Mouse (Mus musculus) left cerebral cortex, adult 2 months (tissue): ENCODE results near the gene Cacna1c. TPM values are rescaled to one million over a fixed set of nuclear protein-coding genes. Genes with fewer than 3 reads are reported as not detected.

Experiments
- DNase-seq, 2 experiments: peaks; one replicate each; pipeline ENCODE4 v3.0.0; 2021 to 2022; ENCODE audit warnings: low spot score in 2 of 2, mixed read lengths in 1 of 2; ENCODE audit errors: extremely low spot score in 1 of 2
- H3K27ac ChIP-seq: fragments of 200-600 bp; 2 replicates; pipeline ENCODE4 v1.8.1; 2022
- H3K4me3 ChIP-seq: fragments of 200-600 bp; 2 replicates; pipeline ENCODE4 v1.8.1; 2022
- CTCF ChIP-seq: fragments of 200-600 bp; IDR thresholded peaks from 2 replicates; pipeline ENCODE4 v1.8.1; 2022; ENCODE audit warnings: antibody characterized with exemption, mild to moderate bottlenecking, moderate library complexity
- intact Hi-C: fragments of 180-260 bp; cut with DNase I; formaldehyde crosslinking; loops from one replicate; pipeline ENCODE4 v1.15.1; 2025
- total RNA-seq, 2 experiments: library from RNA; stranded (reverse); gene quantifications; 2 replicates each; pipeline ENCODE4 v1.2.3; 2021

The Cacna1c gene
- total RNA-seq, 2 experiments from 2014 or later: 69.1 to 73.9 TPM

- no peak for DNase-seq
- intact Hi-C loops: no loop called here
- no peak for TF ChIP-seq CTCF
- Histone ChIP-seq H3K4me3 (no peak overlapping the region), H3K27ac (no peak overlapping the region)
These were observed 408.3 kb downstream of the Cacna1c start for GRCm38 (mm10) chr6:118787933-118788332.

DNA sequence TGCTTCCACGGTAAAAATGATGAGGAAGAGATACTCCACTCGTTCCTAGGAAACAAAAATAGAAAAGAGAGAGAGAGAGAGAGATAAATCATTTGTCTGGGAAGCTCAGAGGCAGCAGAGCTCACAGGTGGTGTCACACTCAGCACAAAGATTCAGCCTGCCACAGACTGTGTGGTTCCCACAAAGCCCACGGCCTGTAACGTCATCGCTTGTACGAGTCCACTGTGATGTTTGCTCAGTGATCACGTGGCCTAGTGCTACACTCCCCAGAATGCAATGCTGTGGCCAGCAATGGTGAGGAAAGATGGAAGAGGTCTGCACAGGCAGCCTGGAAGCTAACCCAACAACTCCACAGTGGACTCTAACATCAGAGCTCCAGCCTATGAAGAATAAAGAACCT lies 415.9 kb downstream of the Cacna1c start:
- no peak for DNase-seq
- TF ChIP-seq CTCF: no peak
- Histone ChIP-seq H3K27ac (no peak overlapping the region), H3K4me3 (no peak overlapping the region)
- intact Hi-C loops: no loop called here

DNA sequence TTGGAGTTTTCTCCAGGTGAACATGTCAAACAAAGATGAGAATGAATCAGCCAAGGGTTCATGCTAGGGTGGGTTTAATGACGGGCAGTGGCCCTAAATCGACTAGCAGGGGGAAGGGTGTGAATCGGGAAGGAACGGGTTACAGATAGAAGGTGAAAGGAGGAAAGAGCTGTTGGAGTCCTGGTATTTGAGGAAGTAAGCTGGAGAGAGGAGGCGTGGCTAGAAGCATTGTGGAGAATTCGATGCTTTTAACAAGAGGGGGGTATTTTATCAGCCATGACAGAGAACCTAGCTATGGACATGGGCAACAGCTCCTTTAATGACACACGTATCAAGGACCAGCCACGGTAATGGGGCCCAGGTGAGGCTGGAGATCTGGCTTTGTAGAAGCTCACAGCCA lies 417.0 kb downstream of the Cacna1c start:
- no peak for TF ChIP-seq CTCF
- DNase-seq: no peak
- no peak overlapping the region for H3K4me3 ChIP-seq
- intact Hi-C loops: no loop called here
- H3K27ac ChIP-seq: no peak overlapping the region

- intact Hi-C loops: no loop called here
- TF ChIP-seq CTCF: no peak
- no peak overlapping the region for H3K4me3 ChIP-seq
- DNase-seq: no peak
- H3K27ac ChIP-seq: no peak overlapping the region
These were observed 418.8 kb downstream of the Cacna1c start for GRCm38 (mm10) chr6:118777457-118777856.

- H3K4me3 ChIP-seq: no peak overlapping the region
- no peak overlapping the region for H3K27ac ChIP-seq
- no peak for TF ChIP-seq CTCF
- DNase-seq: no peak
- intact Hi-C loops: no loop called here
These were observed 419.8 kb downstream of the Cacna1c start for GRCm38 (mm10) chr6:118776459-118776858.

GRCm38 (mm10) chr6:118772581-118772980 lies 423.6 kb downstream of the Cacna1c start:
- intact Hi-C loops: no loop called here
- H3K4me3 ChIP-seq: no peak overlapping the region
- no peak for TF ChIP-seq CTCF
- DNase-seq: peak; percentile 30 to 38
- H3K27ac ChIP-seq: no peak overlapping the region

- no peak for TF ChIP-seq CTCF
- intact Hi-C loops: no loop called here
- no peak for DNase-seq
- no peak overlapping the region for H3K27ac ChIP-seq
- H3K4me3 ChIP-seq: no peak overlapping the region
These were observed 425.1 kb downstream of the Cacna1c start for GRCm38 (mm10) chr6:118771121-118771520.

GRCm38 (mm10) chr6:118770396-118770795 lies 425.8 kb downstream of the Cacna1c start:
- intact Hi-C loops: no loop called here
- TF ChIP-seq CTCF: no peak
- H3K27ac ChIP-seq: no peak overlapping the region
- DNase-seq: no peak
- H3K4me3 ChIP-seq: no peak overlapping the region

DNA sequence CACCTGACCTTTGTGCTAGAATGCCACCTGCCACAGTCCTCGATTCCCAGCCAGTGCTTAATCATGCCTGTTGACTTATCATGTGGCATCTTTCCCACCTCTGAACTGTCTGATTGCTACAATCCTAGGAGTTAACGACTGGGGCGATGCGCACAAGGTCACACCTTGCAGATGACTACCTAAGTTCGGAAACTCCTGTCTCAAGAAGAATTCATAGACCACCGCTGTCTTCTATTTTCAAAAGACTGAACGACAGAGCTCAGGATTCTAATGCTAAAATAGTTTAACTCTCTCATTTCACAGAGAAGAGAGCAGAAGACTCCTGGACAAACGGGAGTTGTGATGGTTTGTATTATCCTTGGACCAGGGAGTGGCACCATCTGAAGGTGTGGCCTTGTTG lies 426.4 kb downstream of the Cacna1c start:
- no peak overlapping the region for H3K4me3 ChIP-seq
- H3K27ac ChIP-seq: no peak overlapping the region
- no peak for DNase-seq
- no peak for TF ChIP-seq CTCF
- intact Hi-C loops: no loop called here

DNA sequence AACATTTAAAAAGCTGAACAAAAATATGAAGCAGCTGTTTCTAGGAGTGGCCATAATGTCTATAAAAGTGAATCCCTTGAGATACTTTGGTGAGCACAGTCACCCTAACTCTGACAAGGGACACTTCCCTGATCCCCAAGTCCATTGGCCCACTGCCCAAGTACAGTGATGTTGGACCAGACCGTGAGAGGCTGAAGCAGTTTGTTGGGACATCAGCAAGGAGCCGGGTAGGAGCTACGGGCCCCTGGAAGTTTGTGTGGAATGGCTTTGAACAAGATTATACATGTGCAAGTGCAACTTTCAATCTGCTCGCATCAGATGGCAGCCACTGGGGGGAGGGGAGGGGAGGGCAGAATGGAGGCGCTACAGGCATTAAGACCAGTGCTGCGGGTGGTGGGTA lies 428.5 kb downstream of the Cacna1c start:
- Histone ChIP-seq H3K4me3 (no peak overlapping the region), H3K27ac (no peak overlapping the region)
- intact Hi-C loops: no loop called here
- TF ChIP-seq CTCF: no peak
- no peak for DNase-seq

DNA sequence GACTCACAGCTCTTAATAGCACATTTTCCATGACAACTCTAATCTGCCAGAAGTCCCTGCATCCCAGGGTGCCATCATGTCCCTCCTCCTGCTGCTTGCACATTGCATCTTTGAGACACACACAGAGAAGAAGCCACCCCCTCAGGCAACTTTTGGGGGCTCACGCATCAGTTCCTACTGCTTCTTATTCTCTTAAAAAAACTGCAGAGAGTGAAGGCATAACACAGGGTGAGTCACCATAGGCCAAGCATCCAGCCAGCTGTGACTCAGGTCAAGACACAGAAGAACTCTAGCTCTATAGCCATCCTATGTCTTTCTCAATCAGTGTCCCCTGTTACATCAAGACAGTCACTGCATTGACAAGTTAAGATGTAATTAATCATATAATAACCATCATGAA lies 431.0 kb downstream of the Cacna1c start:
- intact Hi-C loops: no loop called here
- no peak for TF ChIP-seq CTCF
- Histone ChIP-seq H3K27ac (no peak overlapping the region), H3K4me3 (no peak overlapping the region)
- DNase-seq: no peak

DNA sequence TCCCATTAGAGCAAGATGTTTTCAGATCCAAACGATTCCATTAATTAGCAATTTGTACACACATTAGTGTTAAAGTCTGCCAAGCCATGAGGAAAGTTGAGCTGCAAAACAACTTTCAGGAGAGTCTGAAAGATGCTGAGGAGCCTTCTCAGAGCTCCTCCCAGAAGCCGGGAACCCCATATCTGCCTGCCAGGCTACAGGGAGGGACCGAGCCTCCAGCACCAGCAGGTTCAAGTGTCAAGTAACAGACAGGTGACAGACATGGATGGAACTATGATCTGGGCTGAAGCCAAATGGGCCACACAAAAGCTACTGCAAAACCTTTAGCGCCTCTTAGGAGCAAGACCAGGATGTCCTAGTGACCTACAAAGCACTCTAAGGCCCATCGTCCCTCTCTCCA lies 437.2 kb downstream of the Cacna1c start:
- no peak overlapping the region for H3K4me3 ChIP-seq
- no peak for TF ChIP-seq CTCF
- intact Hi-C loops: no loop called here
- no peak overlapping the region for H3K27ac ChIP-seq
- no peak for DNase-seq

- no peak overlapping the region for H3K4me3 ChIP-seq
- intact Hi-C loops: no loop called here
- no peak for TF ChIP-seq CTCF
- no peak for DNase-seq
- no peak overlapping the region for H3K27ac ChIP-seq
These were observed 437.8 kb downstream of the Cacna1c start for GRCm38 (mm10) chr6:118758290-118758907.
